Mouse (Mus musculus) embryo, embryonic 11 days (tissue): ENCODE measurements around the gene Trib2.

ENCODE experiments used
- DNase-seq: peaks from one replicate; pipeline ENCODE4 v3.0.0-alpha.2; 2015

Gene Trib2

DNA sequence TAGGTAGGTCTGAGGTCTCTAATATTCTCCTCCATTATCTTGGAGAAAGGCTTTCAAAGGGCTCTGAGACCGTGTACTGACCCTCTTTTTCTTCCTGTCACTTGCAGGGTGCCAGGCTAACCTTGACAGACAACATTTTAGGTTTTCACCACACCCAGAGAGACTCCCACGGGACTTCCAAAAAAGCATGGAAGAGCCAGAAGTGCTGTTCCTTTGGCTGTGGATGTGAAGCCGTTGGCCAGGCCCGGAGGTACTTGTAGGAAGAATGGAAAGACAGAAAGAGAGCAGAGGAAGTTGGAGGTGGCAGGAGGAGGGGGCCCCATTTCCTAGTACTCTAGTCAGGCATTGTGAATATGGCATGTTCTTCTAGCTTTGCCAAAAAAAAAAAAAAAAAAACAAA is 56.0 kb downstream of the Trib2 start:
- no peak for DNase-seq

DNA sequence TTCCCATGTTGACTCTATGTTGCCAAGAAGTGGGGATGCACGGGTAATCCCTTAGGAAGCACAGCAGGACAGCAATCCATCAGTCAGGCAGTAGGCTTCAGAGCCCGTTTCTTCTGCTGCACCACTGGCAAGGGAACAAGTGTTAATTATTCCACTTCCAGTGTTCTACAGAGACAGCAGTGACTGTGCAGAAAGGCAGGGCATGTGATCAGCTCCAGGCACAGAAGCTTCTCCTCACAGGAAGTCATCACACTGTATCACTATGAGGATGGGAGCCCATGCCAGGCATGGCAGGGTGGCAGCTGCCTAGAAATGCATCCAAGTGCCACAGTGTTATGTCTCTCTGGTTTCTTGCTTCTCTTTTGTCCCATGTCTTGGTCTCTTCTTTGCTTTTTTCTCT is 57.9 kb downstream of the Trib2 start:
- no peak for DNase-seq

DNA sequence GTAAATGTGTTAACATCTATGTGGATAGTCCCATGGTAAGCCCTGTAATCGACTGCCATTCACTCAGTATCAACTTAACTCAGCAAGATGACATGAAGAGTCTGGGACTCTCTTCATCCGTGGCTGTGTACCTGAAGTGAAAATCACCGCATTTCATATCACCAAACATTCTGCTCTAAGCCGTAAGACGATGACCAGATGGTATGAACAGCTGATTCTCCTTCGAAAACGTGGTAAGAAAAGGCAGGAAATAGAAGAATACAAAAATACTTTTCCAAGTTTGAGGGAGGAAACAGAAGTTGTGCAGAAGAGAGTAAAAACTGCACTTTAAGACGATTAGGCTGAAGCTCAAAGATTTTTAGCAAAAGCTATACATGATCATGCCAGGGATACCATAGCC is 59.4 kb downstream of the Trib2 start:
- no peak for DNase-seq

DNA sequence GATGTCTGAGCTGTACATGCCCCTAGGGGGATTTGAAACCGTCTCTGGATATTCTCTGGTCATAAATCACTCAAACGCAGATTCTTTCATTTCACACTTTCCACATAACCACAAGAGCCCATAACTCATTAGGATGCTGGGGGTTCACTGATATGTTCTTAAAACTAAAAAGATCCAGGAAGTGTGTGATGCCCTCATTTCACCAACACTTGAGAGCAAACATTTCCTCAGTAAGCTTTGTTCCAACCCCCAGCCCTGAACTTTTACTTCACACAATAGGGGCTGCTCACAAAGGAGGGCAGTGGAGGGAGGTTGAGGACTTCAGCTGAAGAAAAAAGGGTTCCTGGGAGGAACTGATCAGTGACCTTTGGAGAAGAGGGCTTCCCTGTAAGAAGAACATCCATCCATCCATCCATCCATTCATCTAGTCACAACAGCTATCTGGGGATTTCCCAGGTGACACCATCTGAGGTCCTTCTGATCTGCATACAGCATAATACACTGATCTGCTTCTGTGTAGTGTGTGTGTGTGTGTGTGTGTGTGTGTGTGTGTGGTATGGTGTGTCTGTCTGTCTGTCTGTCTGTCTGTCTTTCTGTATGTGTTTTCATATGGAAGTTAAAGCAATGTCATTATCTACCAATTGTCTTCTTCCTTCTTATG is 61.6 kb downstream of the Trib2 start:
- DNase-seq = no peak

DNA sequence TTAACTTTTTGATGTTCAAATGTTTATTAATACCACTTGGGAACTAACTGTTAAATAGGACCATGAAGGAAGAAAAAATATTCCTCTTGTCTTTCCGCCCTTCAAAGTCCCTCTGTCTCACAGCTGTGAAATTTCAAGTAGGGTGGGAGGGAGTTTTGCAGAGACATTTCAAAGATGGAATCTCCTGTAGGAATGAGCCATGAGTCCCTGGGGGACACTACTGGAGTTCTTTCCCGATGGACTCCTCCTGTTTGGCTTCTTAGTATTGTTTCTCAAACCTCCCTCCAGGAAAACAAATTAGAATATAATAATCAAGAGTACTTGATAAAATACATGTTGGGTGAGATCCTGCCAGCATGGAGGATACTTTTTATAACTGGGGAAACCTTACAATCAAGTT is 62.1 kb downstream of the Trib2 start:
- DNase-seq = no peak

DNA sequence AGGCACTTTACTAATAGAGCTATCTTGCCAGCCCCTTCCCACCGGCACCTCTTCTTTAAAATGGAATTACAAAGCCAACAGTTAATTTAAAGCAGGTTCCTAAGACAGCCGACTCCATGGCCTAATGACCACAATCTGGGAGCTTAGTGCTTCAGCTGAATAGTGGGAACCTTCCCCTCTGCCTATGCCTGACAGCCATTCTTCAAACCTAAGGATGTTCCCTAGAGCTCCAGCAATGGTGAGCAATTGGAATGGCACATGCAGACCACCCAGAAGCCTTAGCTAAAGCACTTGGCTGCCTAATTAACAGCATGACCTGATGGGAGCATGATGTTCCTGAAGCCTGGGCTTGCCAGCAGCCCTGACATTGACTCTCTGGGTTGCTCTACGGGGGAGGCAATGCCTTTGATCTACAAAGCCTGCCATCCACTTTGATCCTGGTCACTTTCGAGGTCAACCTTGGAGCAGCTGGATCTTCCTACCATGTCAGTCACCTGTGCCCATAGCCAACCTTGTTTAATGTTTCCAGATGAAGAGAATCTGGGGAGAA is 67.0 kb downstream of the Trib2 start:
- DNase-seq = peak; percentile 47

DNA sequence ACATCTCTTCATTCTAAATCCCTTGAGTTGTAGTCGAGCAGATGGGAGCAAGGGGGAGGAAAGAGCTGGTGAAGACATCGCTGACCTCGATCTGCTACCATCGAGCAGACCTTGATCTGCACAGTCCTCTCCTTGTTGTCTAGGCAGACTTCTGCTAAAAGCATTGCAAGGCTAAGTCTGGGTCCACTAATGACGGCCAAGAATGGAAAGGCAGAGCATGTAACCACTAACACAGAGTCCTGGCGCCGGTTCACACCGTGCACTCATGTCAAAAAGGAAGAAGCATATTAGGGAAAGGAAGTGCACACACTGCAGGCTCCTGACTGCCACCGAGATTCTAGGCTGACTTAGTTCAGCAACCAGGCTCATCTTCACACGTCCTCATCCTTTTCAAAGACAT is 71.0 kb downstream of the Trib2 start:
- DNase-seq = no peak
